Mouse (Mus musculus): ENCODE data around the gene Pard6b. TPM values are rescaled to one million over a fixed set of nuclear protein-coding genes. Genes with fewer than 3 reads are reported as not detected.

The Pard6b gene
- total and polyA plus RNA-seq, 3 experiments: 3.9 to 7.6 TPM; not detected in 1

- H3K9ac ChIP-seq (ENCODE audit: control insufficient read depth, low read depth, low read length, poor library complexity, severe bottlenecking): no peak overlapping the region
- H3K4me1 ChIP-seq (ENCODE audit: control insufficient read depth in 1 of 2, insufficient read depth in 2 of 2, low read length in 2 of 2): no peaks in the 10 kb centered on the region
- TF ChIP-seq TBP (IDR thresholded peaks at IDR 0.05; ENCODE audit: low read depth, low read length) (peak; percentile 73), POLR2A (IDR thresholded peaks at IDR 0.05; ENCODE audit: control insufficient read depth in 1 of 2, insufficient read depth in 1 of 2, low read depth in 1 of 2, low read length in 2 of 2, poor library complexity in 1 of 2) (peak in 1 of 2 experiments; percentile 51; a peak in 1 of 4 replicates), ZMIZ1 (IDR thresholded peaks at IDR 0.05; ENCODE audit: low read depth, low read length) (peak; percentile 50; the same call in 1 of the 2 replicates), NELFE (IDR thresholded peaks at IDR 0.05; ENCODE audit: low read depth, low read length) (no peak)
- peak; percentile 13 for DNase-seq (ENCODE audit: low read depth, low spot score)
- H3K27me3 ChIP-seq (ENCODE audit: control insufficient read depth in 1 of 2, insufficient read depth in 2 of 2, low read length in 2 of 2): no peaks in the 10 kb centered on the region
- no peaks in the 10 kb centered on the region for H3K9me3 ChIP-seq (replicated peaks; ENCODE audit: insufficient read depth, low read length)
- no peak overlapping the region for H3K4me3 ChIP-seq (ENCODE audit: control insufficient read depth in 1 of 2, insufficient read depth in 1 of 2, low read depth in 2 of 2, low read length in 2 of 2)
- no peaks in the 10 kb centered on the region for H3K36me3 ChIP-seq (ENCODE audit: control insufficient read depth in 1 of 2, insufficient read depth in 2 of 2, low read length in 2 of 2)
- H3K79me2 ChIP-seq (ENCODE audit: control insufficient read depth, insufficient read depth, low read length, poor library complexity): no peaks in the 10 kb centered on the region
- no peak overlapping the region for H3K27ac ChIP-seq (ENCODE audit: control insufficient read depth, low read depth, low read length)
These were observed 44.7 kb downstream of the Pard6b start for GRCm38 (mm10) chr2:168125288-168126089.

GRCm38 (mm10) chr2:168127767-168128166 lies 47.0 kb downstream of the Pard6b start:
- no peak overlapping the region for H3K27ac ChIP-seq (ENCODE audit: control insufficient read depth, low read depth, low read length)
- no peaks in the 10 kb centered on the region for H3K79me2 ChIP-seq (ENCODE audit: control insufficient read depth, insufficient read depth, low read length, poor library complexity)
- no peak for DNase-seq (ENCODE audit: low read depth, low spot score)
- no peaks in the 10 kb centered on the region for H3K36me3 ChIP-seq (ENCODE audit: control insufficient read depth in 1 of 2, insufficient read depth in 2 of 2, low read length in 2 of 2)
- H3K4me3 ChIP-seq (ENCODE audit: control insufficient read depth in 1 of 2, insufficient read depth in 1 of 2, low read depth in 2 of 2, low read length in 2 of 2): no peak overlapping the region
- H3K9me3 ChIP-seq (replicated peaks; ENCODE audit: insufficient read depth, low read length): no peaks in the 10 kb centered on the region
- no peaks in the 10 kb centered on the region for H3K27me3 ChIP-seq (ENCODE audit: control insufficient read depth in 1 of 2, insufficient read depth in 2 of 2, low read length in 2 of 2)
- no peak for TF ChIP-seq POLR2AphosphoS2 (IDR thresholded peaks at IDR 0.05; ENCODE audit: low read length)
- TF ChIP-seq ETS1 (IDR thresholded peaks at IDR 0.05; ENCODE audit: low read depth, low read length): no peak
- no peak for TF ChIP-seq CTCF (IDR thresholded peaks at IDR 0.05 in 2 of 3, conservative IDR thresholded peaks at IDR 0.05 in 1 of 3; ENCODE audit: control insufficient read depth in 1 of 3, insufficient read depth in 1 of 3, low read depth in 2 of 3, low read length in 3 of 3, poor library complexity in 1 of 3, severe bottlenecking in 1 of 3)
- no peak for TF ChIP-seq MYB (IDR thresholded peaks at IDR 0.05; ENCODE audit: low read depth, low read length)
- no peak for TF ChIP-seq USF2 (IDR thresholded peaks at IDR 0.05; ENCODE audit: borderline replicate concordance in 1 of 2, insufficient read depth in 1 of 2, low read depth in 1 of 2, low read length in 2 of 2)
- no peak for TF ChIP-seq HCFC1 (IDR thresholded peaks at IDR 0.05; ENCODE audit: low read depth, low read length)
- no peak for TF ChIP-seq E2F4 (IDR thresholded peaks at IDR 0.05; ENCODE audit: borderline replicate concordance, low read depth, low read length)
- no peak for TF ChIP-seq ZKSCAN1 (IDR thresholded peaks at IDR 0.05; ENCODE audit: low read depth, low read length)
- TF ChIP-seq GABPA (IDR thresholded peaks at IDR 0.05; ENCODE audit: low read depth, low read length): no peak
- TF ChIP-seq ELF1 (IDR thresholded peaks at IDR 0.05; ENCODE audit: low read depth, low read length): no peak
- no peak for TF ChIP-seq SIN3A (IDR thresholded peaks at IDR 0.05; ENCODE audit: low read length)
- H3K4me1 ChIP-seq (ENCODE audit: control insufficient read depth in 1 of 2, insufficient read depth in 2 of 2, low read length in 2 of 2): no peaks in the 10 kb centered on the region
- H3K9ac ChIP-seq (ENCODE audit: control insufficient read depth, low read depth, low read length, poor library complexity, severe bottlenecking): no peak overlapping the region

Data from MEL (cell line).